Mouse (Mus musculus): Measurements from ENCODE around the gene Olfr870.

GRCm38 (mm10) chr9:20128709-20129108, 45.1 kb downstream of the Olfr870 start, which contains the start of gene Olfr869:
- TF ChIP-seq CTCF (IDR thresholded peaks at IDR 0.05; ENCODE audit: low read depth) (no peak), EP300 (optimal IDR thresholded peaks at IDR 0.05) (no peak)
